Mouse (Mus musculus): ENCODE measurements at regions not wholly inside any gene's neighbourhood (a gene's known extent, or its start where the extent isn't known, plus 50 kb on each side); places are given as distances from the start of the nearest gene placed in this dataset.

GRCm38 (mm10) chr13:70136209-70136608 lies 334.0 kb downstream of the Med10 start:
- WGBS: 86% methylated on average over 1 of the region's 1 CpGs
- TF ChIP-seq CTCF (IDR thresholded peaks at IDR 0.05; ENCODE audit: borderline replicate concordance, control insufficient read depth, extremely low read depth, insufficient read depth, low read length, poor library complexity) (no peak), POLR2A (IDR thresholded peaks at IDR 0.05; ENCODE audit: control insufficient read depth, extremely low read depth, insufficient read depth, low read length, poor library complexity) (no peak)
- Histone ChIP-seq H3K27me3 (ENCODE audit: control insufficient read depth, insufficient read depth, low read length) (no peaks in the 10 kb centered on the region), H3K36me3 (ENCODE audit: control insufficient read depth, insufficient read depth, low read length) (no peaks in the 10 kb centered on the region), H3K4me3 (ENCODE audit: control insufficient read depth, insufficient read depth, low read length) (no peak overlapping the region), H3K4me1 (replicated peaks; ENCODE audit: control insufficient read depth, insufficient read depth, low read length) (no peaks in the 10 kb centered on the region), H3K27ac (ENCODE audit: control insufficient read depth, insufficient read depth, low read length) (no peak overlapping the region)
- DNase-seq: no peak

DNA sequence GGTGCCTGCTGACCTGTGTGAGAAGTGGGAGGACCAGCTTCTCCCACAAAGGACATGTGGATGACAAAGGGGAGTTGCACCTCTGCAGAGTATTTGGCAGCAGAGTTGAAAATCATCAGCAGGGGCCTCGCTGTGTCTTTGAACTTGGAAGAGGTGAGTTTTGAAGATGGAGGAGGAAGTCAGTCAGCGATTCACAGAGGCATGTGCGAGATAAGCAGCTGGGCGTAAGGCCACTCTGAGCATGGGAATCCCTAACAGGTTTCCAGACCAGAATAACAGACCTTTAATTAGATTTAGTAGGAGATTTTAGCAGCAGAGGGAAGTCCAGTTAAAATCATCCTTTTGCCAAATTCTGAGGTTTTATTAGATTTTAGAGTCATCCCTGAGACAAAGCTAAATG lies 342.3 kb downstream of the Med10 start:
- H3K36me3 ChIP-seq (ENCODE audit: control insufficient read depth, insufficient read depth, low read length): no peaks in the 10 kb centered on the region
- H3K27ac ChIP-seq (ENCODE audit: control insufficient read depth, insufficient read depth, low read length): no peak overlapping the region
- no peak for TF ChIP-seq CTCF (IDR thresholded peaks at IDR 0.05; ENCODE audit: borderline replicate concordance, control insufficient read depth, extremely low read depth, insufficient read depth, low read length, poor library complexity)
- H3K4me1 ChIP-seq (replicated peaks; ENCODE audit: control insufficient read depth, insufficient read depth, low read length): no peaks in the 10 kb centered on the region
- WGBS: 84% methylated on average over 4 of the region's 4 CpGs
- H3K27me3 ChIP-seq (ENCODE audit: control insufficient read depth, insufficient read depth, low read length): no peaks in the 10 kb centered on the region
- H3K4me3 ChIP-seq (ENCODE audit: control insufficient read depth, insufficient read depth, low read length): no peak overlapping the region
- DNase-seq: no peak

DNA sequence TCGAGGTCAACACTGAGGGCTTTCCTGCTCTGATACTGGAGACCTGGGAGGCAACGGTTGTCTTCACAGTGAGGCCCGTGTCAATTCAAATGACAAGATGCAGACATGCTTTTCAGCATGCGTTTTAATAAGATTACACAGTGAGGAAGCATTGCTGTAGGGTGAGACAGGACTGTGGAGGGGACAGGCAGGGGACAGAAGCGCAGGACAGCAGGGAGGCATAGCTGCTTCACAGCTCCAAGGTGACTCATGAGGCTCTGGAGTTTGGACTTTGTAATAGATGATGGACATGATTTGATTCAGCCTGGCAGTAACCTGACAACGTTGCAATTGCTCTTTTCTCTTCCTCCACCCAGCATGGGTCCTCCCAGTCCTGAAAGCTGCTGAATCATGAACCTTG lies 343.3 kb downstream of the Med10 start:
- Histone ChIP-seq H3K27ac (ENCODE audit: control insufficient read depth, insufficient read depth, low read length) (no peak overlapping the region), H3K36me3 (ENCODE audit: control insufficient read depth, insufficient read depth, low read length) (no peaks in the 10 kb centered on the region), H3K4me3 (ENCODE audit: control insufficient read depth, insufficient read depth, low read length) (no peak overlapping the region), H3K27me3 (ENCODE audit: control insufficient read depth, insufficient read depth, low read length) (no peaks in the 10 kb centered on the region), H3K4me1 (replicated peaks; ENCODE audit: control insufficient read depth, insufficient read depth, low read length) (no peaks in the 10 kb centered on the region)
- TF ChIP-seq CTCF (IDR thresholded peaks at IDR 0.05; ENCODE audit: borderline replicate concordance, control insufficient read depth, extremely low read depth, insufficient read depth, low read length, poor library complexity) (no peak), POLR2A (IDR thresholded peaks at IDR 0.05; ENCODE audit: control insufficient read depth, extremely low read depth, insufficient read depth, low read length, poor library complexity) (no peak)
- no peak for DNase-seq
- WGBS: 79% methylated on average over 6 of the region's 6 CpGs

- Histone ChIP-seq H3K4me3 (ENCODE audit: control insufficient read depth, insufficient read depth, low read length) (no peak overlapping the region), H3K4me1 (replicated peaks; ENCODE audit: control insufficient read depth, insufficient read depth, low read length) (no peaks in the 10 kb centered on the region), H3K27me3 (ENCODE audit: control insufficient read depth, insufficient read depth, low read length) (no peaks in the 10 kb centered on the region), H3K27ac (ENCODE audit: control insufficient read depth, insufficient read depth, low read length) (no peak overlapping the region), H3K36me3 (ENCODE audit: control insufficient read depth, insufficient read depth, low read length) (no peaks in the 10 kb centered on the region)
- TF ChIP-seq POLR2A (IDR thresholded peaks at IDR 0.05; ENCODE audit: control insufficient read depth, extremely low read depth, insufficient read depth, low read length, poor library complexity) (no peak), CTCF (IDR thresholded peaks at IDR 0.05; ENCODE audit: borderline replicate concordance, control insufficient read depth, extremely low read depth, insufficient read depth, low read length, poor library complexity) (no peak)
- WGBS: 57% methylated on average over 8 of the region's 8 CpGs
- DNase-seq: no peak
These were observed 347.1 kb downstream of the Med10 start for GRCm38 (mm10) chr13:70149041-70149898.

- H3K36me3 ChIP-seq (ENCODE audit: control insufficient read depth, insufficient read depth, low read length): no peaks in the 10 kb centered on the region
- H3K27ac ChIP-seq (ENCODE audit: control insufficient read depth, insufficient read depth, low read length): no peak overlapping the region
- TF ChIP-seq CTCF (IDR thresholded peaks at IDR 0.05; ENCODE audit: borderline replicate concordance, control insufficient read depth, extremely low read depth, insufficient read depth, low read length, poor library complexity): no peak
- TF ChIP-seq POLR2A (IDR thresholded peaks at IDR 0.05; ENCODE audit: control insufficient read depth, extremely low read depth, insufficient read depth, low read length, poor library complexity): no peak
- DNase-seq: no peak
- 68% methylated on average over 10 of the region's 10 CpGs for WGBS
- H3K4me1 ChIP-seq (replicated peaks; ENCODE audit: control insufficient read depth, insufficient read depth, low read length): no peaks in the 10 kb centered on the region
- no peak overlapping the region for H3K4me3 ChIP-seq (ENCODE audit: control insufficient read depth, insufficient read depth, low read length)
- H3K27me3 ChIP-seq (ENCODE audit: control insufficient read depth, insufficient read depth, low read length): no peaks in the 10 kb centered on the region
These were observed 347.6 kb downstream of the Med10 start for GRCm38 (mm10) chr13:70149899-70150184.

DNA sequence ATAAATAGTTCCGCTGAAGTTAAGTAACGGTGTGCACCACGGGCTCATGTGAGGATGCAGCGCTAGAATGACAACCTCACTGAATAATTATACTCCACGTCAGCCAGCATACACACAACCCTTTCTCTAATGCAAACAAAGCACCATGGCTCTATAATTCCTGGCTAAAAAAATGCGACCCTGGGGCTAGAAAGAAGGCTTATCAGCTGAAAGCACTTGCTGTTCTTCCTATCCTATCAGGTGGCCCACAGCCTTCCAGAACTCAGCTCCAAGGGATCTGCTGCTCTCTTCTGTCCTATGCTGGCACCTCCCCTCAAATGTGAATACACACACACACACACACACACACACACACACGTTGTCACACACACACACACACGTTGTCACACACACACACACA lies 350.9 kb downstream of the Med10 start:
- Histone ChIP-seq H3K27ac (ENCODE audit: control insufficient read depth, insufficient read depth, low read length) (no peak overlapping the region), H3K36me3 (ENCODE audit: control insufficient read depth, insufficient read depth, low read length) (no peaks in the 10 kb centered on the region), H3K27me3 (ENCODE audit: control insufficient read depth, insufficient read depth, low read length) (no peaks in the 10 kb centered on the region), H3K4me1 (replicated peaks; ENCODE audit: control insufficient read depth, insufficient read depth, low read length) (no peaks in the 10 kb centered on the region), H3K4me3 (ENCODE audit: control insufficient read depth, insufficient read depth, low read length) (no peak overlapping the region)
- TF ChIP-seq CTCF (IDR thresholded peaks at IDR 0.05; ENCODE audit: borderline replicate concordance, control insufficient read depth, extremely low read depth, insufficient read depth, low read length, poor library complexity): no peak
- no peak for TF ChIP-seq POLR2A (IDR thresholded peaks at IDR 0.05; ENCODE audit: control insufficient read depth, extremely low read depth, insufficient read depth, low read length, poor library complexity)
- DNase-seq: no peak
- WGBS: 71% methylated on average over 8 of the region's 8 CpGs

DNA sequence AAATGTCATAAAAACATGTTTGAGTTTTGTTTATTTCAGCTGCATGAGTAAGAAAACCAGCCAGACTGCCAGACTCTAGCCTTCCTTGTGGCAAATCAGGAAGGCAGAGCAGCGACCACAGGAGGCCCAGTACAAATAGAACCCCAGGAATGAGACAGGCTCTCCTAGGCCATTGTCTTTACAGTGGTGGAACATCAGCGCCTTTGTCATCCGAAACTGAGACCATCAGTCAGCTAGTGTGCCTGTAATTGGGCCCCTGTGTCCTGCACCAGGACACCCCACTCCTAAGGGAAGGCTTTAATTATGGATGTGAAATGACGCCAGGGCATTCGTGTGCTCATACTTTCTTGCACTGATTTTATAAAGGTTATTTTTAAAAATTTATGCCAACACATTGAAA lies 353.4 kb downstream of the Med10 start:
- no peaks in the 10 kb centered on the region for H3K36me3 ChIP-seq (ENCODE audit: control insufficient read depth, insufficient read depth, low read length)
- no peaks in the 10 kb centered on the region for H3K4me1 ChIP-seq (replicated peaks; ENCODE audit: control insufficient read depth, insufficient read depth, low read length)
- H3K27ac ChIP-seq (ENCODE audit: control insufficient read depth, insufficient read depth, low read length): no peak overlapping the region
- H3K27me3 ChIP-seq (ENCODE audit: control insufficient read depth, insufficient read depth, low read length): no peaks in the 10 kb centered on the region
- no peak for DNase-seq
- no peak overlapping the region for H3K4me3 ChIP-seq (ENCODE audit: control insufficient read depth, insufficient read depth, low read length)
- 91% methylated on average over 5 of the region's 5 CpGs for WGBS
- TF ChIP-seq POLR2A (IDR thresholded peaks at IDR 0.05; ENCODE audit: control insufficient read depth, extremely low read depth, insufficient read depth, low read length, poor library complexity) (no peak), CTCF (IDR thresholded peaks at IDR 0.05; ENCODE audit: borderline replicate concordance, control insufficient read depth, extremely low read depth, insufficient read depth, low read length, poor library complexity) (no peak)
